Mouse (Mus musculus) liver, adult 2 months (tissue): ENCODE data around the gene Rps6ka2.

Experiments used
- CTCF ChIP-seq: fragments of 200-500 bp; IDR thresholded peaks from 2 replicates; pipeline ENCODE4 v1.5.1; 2011; ENCODE audit warnings: low read depth, low read length, control low read depth
- POLR2A ChIP-seq: fragments of 200-500 bp; IDR thresholded peaks from 2 replicates; pipeline ENCODE4 v1.6.1; 2011; ENCODE audit warnings: low read length, control low read depth; ENCODE audit not compliant: insufficient read depth; ENCODE audit errors: extremely low read depth

DNA sequence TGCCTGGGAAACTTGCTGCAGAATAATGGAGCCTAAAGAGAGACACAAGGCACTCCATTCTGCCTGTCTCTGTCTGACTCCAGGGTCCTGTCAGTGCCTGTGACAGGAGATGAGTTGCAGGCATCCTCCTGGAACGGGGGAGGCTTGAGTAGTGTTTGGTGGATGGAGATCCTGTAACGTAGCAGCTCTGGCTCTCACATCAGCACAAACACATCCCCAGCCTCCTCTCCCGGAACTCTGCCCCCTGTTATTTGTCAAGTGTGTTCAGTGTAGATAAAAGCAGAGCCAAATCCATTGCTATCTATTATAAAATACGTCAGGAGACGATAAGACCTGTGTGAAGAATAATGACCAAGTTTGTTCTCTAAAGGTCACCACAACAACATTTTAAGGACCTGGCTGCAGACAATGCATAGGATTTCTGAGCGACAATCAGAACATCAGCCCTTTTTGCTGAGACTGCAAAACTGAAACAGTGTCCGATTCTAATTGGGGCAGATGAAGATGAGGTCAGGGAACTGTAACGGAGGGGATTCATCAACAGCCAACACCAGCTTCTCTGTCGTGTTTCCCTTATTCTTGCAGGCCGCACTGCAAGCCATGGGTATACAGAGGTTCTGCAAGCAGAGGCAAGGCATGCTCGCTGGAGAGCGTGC is 99.4 kb downstream of the Rps6ka2 start:
- TF ChIP-seq CTCF (no peak), POLR2A (no peak)
